Mouse (Mus musculus): ENCODE measurements around the gene Tekt5. TPM values are rescaled to one million over a fixed set of nuclear protein-coding genes. Genes with fewer than 3 reads are reported as not detected.
A peak's percentile ranks its signal among the peaks of the same experiment; 100 is the strongest.

The Tekt5 gene
- polyA plus RNA-seq, 1 experiment from 2014 or later, result not detected

DNA sequence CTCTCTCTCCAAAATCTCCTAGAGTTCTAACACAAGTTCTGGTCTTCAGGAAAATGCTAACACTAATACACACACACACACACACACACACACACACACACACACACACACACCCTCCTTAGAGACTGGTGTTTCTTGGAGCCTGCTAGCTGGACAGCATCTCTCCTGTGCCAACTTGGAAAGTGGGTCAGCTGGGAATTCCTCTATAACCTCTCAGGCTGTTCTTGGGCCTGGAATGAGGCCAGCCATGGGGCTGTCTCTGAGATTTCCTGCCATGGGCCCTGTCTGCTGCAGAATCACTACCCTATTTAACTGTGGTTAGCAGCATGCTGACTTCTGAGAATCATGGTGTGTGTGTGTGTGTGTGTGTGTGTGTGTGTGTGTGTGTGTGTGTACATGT is 40.3 kb downstream of the Tekt5 start:
- Histone ChIP-seq H3K27ac (no peak overlapping the region), H3K27me3 (no peaks in the 10 kb centered on the region; the same call in 1 of the 2 replicates), H3K4me1 (replicated peaks) (peaks cover 7% of the 10 kb centered on the region; the same call in 1 of the 2 replicates), H3K4me3 (replicated peaks) (no peak overlapping the region), H3K36me3 (no peaks in the 10 kb centered on the region), H3K9ac (replicated peaks) (no peak overlapping the region), H3K9me3 (no peaks in the 10 kb centered on the region), H3K4me2 (no peak overlapping the region)
- no peak for ATAC-seq (ENCODE audit: insufficient number of reproducible peaks, insufficient read depth, low FRiP score, low TSS enrichment, low read depth)

GRCm38 (mm10) chr16:10351050-10351636 is 44.1 kb downstream of the Tekt5 start:
- ATAC-seq (ENCODE audit: insufficient number of reproducible peaks, insufficient read depth, low FRiP score, low TSS enrichment, low read depth), result no peak
- H3K36me3 ChIP-seq, result no peaks in the 10 kb centered on the region
- no peak overlapping the region for H3K27ac ChIP-seq
- 66% methylated on average over 9 of the region's 9 CpGs for WGBS
- H3K27me3 ChIP-seq, result no peaks in the 10 kb centered on the region
- 0 out of 2 replicates have a peak, but pooled peaks cover 7% of the 10 kb centered on the region for H3K4me1 ChIP-seq (replicated peaks)
- H3K4me3 ChIP-seq (replicated peaks), result no peak overlapping the region
- no peak overlapping the region for H3K9ac ChIP-seq (replicated peaks)
- no peaks in the 10 kb centered on the region for H3K9me3 ChIP-seq
- H3K4me2 ChIP-seq, result no peak overlapping the region

DNA sequence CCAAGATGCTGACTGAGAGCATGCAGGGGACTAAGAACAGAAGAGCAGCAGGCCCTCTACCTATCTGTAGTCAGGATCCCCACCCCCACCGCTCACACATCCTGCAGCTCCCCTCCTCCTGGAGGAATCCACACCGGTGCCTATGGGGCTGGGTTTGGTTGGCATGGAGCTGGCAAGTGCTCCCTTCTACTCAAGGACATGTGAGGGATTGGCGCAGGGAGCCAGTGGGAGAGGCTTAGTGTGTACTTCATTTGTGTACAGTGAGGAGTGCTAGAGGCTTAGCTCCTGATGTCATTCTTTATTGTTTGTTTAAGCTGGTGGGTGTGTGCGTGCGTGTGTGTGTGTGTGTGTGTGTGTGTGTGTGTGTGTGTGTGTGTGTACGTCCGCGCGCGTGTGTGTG is 45.4 kb downstream of the Tekt5 start:
- H3K27me3 ChIP-seq, result no peaks in the 10 kb centered on the region
- 80% methylated on average over 10 of the region's 10 CpGs for WGBS
- H3K4me2 ChIP-seq, result no peak overlapping the region
- no peaks in the 10 kb centered on the region for H3K9me3 ChIP-seq
- H3K27ac ChIP-seq, result no peak overlapping the region
- no peak overlapping the region for H3K4me3 ChIP-seq (replicated peaks)
- 0 out of 2 replicates have a peak, but pooled peaks cover 4% of the 10 kb centered on the region for H3K4me1 ChIP-seq (replicated peaks)
- no peaks in the 10 kb centered on the region for H3K36me3 ChIP-seq
- no peak overlapping the region for H3K9ac ChIP-seq (replicated peaks)
- ATAC-seq (ENCODE audit: insufficient number of reproducible peaks, insufficient read depth, low FRiP score, low TSS enrichment, low read depth), result no peak

GRCm38 (mm10) chr16:10349436-10349835 is 45.9 kb downstream of the Tekt5 start:
- Histone ChIP-seq H3K4me2 (no peak overlapping the region), H3K4me1 (replicated peaks) (0 out of 2 replicates have a peak, but pooled peaks cover 4% of the 10 kb centered on the region), H3K36me3 (no peaks in the 10 kb centered on the region), H3K4me3 (replicated peaks) (no peak overlapping the region), H3K9me3 (no peaks in the 10 kb centered on the region), H3K27me3 (no peaks in the 10 kb centered on the region), H3K27ac (no peak overlapping the region), H3K9ac (replicated peaks) (no peak overlapping the region)
- ATAC-seq (ENCODE audit: insufficient number of reproducible peaks, insufficient read depth, low FRiP score, low TSS enrichment, low read depth), result no peak
- WGBS, result 67% methylated on average over 5 of the region's 5 CpGs

GRCm38 (mm10) chr16:10347551-10347950 is 47.7 kb downstream of the Tekt5 start:
- Histone ChIP-seq H3K27me3 (no peaks in the 10 kb centered on the region; the same call in 1 of the 2 replicates), H3K36me3 (no peaks in the 10 kb centered on the region), H3K9ac (replicated peaks) (no peak overlapping the region), H3K27ac (no peak overlapping the region), H3K4me2 (no peak overlapping the region), H3K9me3 (no peaks in the 10 kb centered on the region), H3K4me3 (replicated peaks) (no peak overlapping the region), H3K4me1 (replicated peaks) (0 out of 2 replicates have a peak, but pooled peaks cover 4% of the 10 kb centered on the region)
- 85% methylated on average over 7 of the region's 7 CpGs for WGBS
- ATAC-seq (ENCODE audit: insufficient number of reproducible peaks, insufficient read depth, low FRiP score, low TSS enrichment, low read depth), result 0 out of 2 replicates have a peak, but pooled peaks have one; percentile 16

DNA sequence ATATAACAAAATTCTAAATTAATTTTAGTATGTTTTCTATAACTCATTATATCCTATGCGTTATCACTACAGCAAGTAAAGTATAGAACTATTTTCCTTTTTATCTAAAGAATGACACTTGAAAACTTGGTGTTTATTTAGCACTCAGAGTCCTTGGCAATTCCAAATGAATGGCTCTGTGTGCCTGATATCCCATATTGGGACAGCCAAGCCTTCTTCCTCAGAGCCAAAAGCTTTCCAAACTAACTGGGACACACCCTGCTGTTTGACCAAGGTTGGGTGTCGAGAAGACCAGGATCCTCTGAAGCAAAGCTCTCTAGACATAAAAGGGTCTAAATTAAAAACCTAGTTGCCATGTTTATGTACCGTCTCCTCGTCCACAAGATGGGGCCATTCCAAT is 54.2 kb downstream of the Tekt5 start:
- WGBS, result 71% methylated on average over 4 of the region's 4 CpGs
- Histone ChIP-seq H3K9me3 (peaks cover 5% of the 10 kb centered on the region), H3K9ac (replicated peaks) (no peak overlapping the region), H3K4me3 (replicated peaks) (no peak overlapping the region), H3K27ac (no peak overlapping the region), H3K4me2 (no peak overlapping the region), H3K36me3 (no peaks in the 10 kb centered on the region), H3K27me3 (no peaks in the 10 kb centered on the region; the same call in 1 of the 2 replicates), H3K4me1 (replicated peaks) (peaks cover 8% of the 10 kb centered on the region)
- no peak for ATAC-seq (ENCODE audit: insufficient number of reproducible peaks, insufficient read depth, low FRiP score, low TSS enrichment, low read depth)

- Histone ChIP-seq H3K27ac (no peak overlapping the region), H3K27me3 (no peaks in the 10 kb centered on the region; the same call in 1 of the 2 replicates), H3K36me3 (no peaks in the 10 kb centered on the region), H3K9me3 (peaks cover 5% of the 10 kb centered on the region), H3K9ac (replicated peaks) (no peak overlapping the region), H3K4me3 (replicated peaks) (no peak overlapping the region), H3K4me1 (replicated peaks) (peaks cover 8% of the 10 kb centered on the region), H3K4me2 (no peak overlapping the region)
- ATAC-seq (ENCODE audit: insufficient number of reproducible peaks, insufficient read depth, low FRiP score, low TSS enrichment, low read depth), result no peak
- WGBS, result 95% methylated on average over 10 of the region's 10 CpGs
These were observed 55.4 kb downstream of the Tekt5 start for GRCm38 (mm10) chr16:10339930-10340329.

- peaks cover 5% of the 10 kb centered on the region for H3K9me3 ChIP-seq
- H3K4me1 ChIP-seq (replicated peaks), result peaks cover 8% of the 10 kb centered on the region
- no peak overlapping the region for H3K27ac ChIP-seq
- no peak overlapping the region for H3K4me3 ChIP-seq (replicated peaks)
- H3K36me3 ChIP-seq, result no peaks in the 10 kb centered on the region
- H3K9ac ChIP-seq (replicated peaks), result no peak overlapping the region
- H3K27me3 ChIP-seq, result no peaks in the 10 kb centered on the region; the same call in 1 of the 2 replicates
- 93% methylated on average over 5 of the region's 5 CpGs for WGBS
- ATAC-seq (ENCODE audit: insufficient number of reproducible peaks, insufficient read depth, low FRiP score, low TSS enrichment, low read depth), result no peak
- H3K4me2 ChIP-seq, result no peak overlapping the region
These were observed 56.7 kb downstream of the Tekt5 start for GRCm38 (mm10) chr16:10338601-10339000.

DNA sequence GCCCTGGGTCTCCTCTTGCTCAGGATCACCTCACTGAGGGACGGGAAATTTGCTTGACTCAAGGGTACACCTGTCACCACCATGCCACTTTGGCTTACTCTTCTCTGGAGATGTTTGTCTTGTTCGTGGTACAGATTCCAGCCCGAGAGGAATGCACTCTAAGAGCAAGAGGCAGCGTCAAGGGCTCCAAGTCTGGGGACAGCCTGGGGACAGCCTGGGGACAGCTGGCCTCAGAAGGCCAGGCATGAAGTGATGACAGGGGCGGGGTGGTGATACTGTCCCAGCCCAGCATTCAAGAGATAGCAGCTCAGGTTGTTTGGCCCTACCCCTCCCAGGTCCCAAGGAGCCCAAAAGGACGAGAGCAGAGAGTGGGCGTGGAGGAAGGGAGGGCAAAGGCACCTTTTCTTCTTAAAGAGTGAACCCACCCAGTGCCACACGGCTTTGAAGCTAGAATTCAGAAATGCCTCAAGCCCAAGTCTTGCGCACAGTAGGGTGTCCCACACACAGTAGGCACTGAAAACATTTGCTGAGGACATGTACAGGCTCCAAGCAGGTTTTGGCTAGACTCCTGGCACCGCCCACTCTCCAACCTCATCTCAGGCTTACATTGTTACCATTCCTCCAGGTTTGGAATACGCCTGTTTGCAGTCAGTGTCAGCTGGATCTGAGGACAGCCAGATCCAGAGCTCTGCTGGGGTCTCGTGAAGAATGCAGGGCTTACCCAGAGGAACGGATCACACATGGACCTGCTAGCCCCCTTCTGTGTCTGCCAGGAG is 57.7 kb downstream of the Tekt5 start:
- Histone ChIP-seq H3K36me3 (no peaks in the 10 kb centered on the region), H3K4me2 (no peak overlapping the region), H3K27me3 (no peaks in the 10 kb centered on the region), H3K4me3 (replicated peaks) (no peak overlapping the region), H3K27ac (no peak overlapping the region), H3K9ac (replicated peaks) (no peak overlapping the region), H3K4me1 (replicated peaks) (peaks cover 8% of the 10 kb centered on the region), H3K9me3 (peaks cover 5% of the 10 kb centered on the region)
- no peak for ATAC-seq (ENCODE audit: insufficient number of reproducible peaks, insufficient read depth, low FRiP score, low TSS enrichment, low read depth)
- 73% methylated on average over 13 of the region's 13 CpGs for WGBS

GRCm38 (mm10) chr16:10336454-10337421 is 58.6 kb downstream of the Tekt5 start:
- peaks cover 5% of the 10 kb centered on the region for H3K9me3 ChIP-seq
- no peak overlapping the region for H3K4me3 ChIP-seq (replicated peaks)
- 92% methylated on average over 19 of the region's 19 CpGs for WGBS
- H3K4me2 ChIP-seq, result no peak overlapping the region
- H3K27ac ChIP-seq, result no peak overlapping the region
- H3K36me3 ChIP-seq, result no peaks in the 10 kb centered on the region
- ATAC-seq (ENCODE audit: insufficient number of reproducible peaks, insufficient read depth, low FRiP score, low TSS enrichment, low read depth), result no peak
- no peak overlapping the region for H3K9ac ChIP-seq (replicated peaks)
- peaks cover 6% of the 10 kb centered on the region for H3K4me1 ChIP-seq (replicated peaks)
- H3K27me3 ChIP-seq, result no peaks in the 10 kb centered on the region

GRCm38 (mm10) chr16:10335953-10336352 is 59.3 kb downstream of the Tekt5 start:
- no peaks in the 10 kb centered on the region for H3K4me1 ChIP-seq (replicated peaks)
- H3K27ac ChIP-seq, result no peak overlapping the region
- WGBS, result 89% methylated on average over 2 of the region's 2 CpGs
- H3K27me3 ChIP-seq, result no peaks in the 10 kb centered on the region
- no peak overlapping the region for H3K4me2 ChIP-seq
- no peaks in the 10 kb centered on the region for H3K36me3 ChIP-seq
- H3K9me3 ChIP-seq, result peaks cover 5% of the 10 kb centered on the region
- ATAC-seq (ENCODE audit: insufficient number of reproducible peaks, insufficient read depth, low FRiP score, low TSS enrichment, low read depth), result no peak
- H3K4me3 ChIP-seq (replicated peaks), result no peak overlapping the region
- H3K9ac ChIP-seq (replicated peaks), result no peak overlapping the region

Data from limb, embryonic 12.5 days (tissue).